Mouse (Mus musculus): ENCODE data around the gene Fam19a5. TPM values are rescaled to one million over a fixed set of nuclear protein-coding genes. Genes with fewer than 3 reads are reported as not detected.

Gene Fam19a5
- polyA plus RNA-seq, 1 experiment = 0.11 TPM

DNA sequence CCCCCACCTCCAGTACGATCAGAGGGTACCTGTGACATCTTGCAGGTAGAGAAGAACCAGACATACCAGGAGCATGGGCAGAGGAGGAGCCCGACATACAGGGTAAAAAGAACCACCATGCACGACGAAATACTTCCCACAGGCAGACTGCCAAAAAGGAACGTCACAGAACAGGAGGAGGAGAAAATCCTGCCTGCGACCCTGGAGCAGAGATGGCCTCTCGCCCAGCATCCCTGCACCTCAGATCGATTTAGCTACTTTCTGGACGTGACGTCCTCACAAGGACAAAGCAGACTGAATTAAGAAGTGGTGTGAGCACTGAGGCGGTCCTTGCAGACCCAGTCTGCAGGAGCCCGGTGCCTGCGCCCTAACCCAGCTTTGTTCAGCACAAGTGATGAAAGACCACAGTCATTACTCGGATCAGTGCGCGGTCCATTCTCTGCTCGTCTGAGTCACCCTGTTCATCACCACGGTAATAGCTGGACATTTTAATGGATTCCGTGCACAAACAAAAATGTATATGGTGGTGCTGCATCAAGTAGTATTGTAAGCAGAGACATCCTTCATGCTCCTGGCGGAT is 182.6 kb downstream of the Fam19a5 start:
- no peak for TF ChIP-seq CTCF (IDR thresholded peaks at IDR 0.05; ENCODE audit: extremely low read depth, insufficient read depth, insufficient read length, insufficient replicate concordance)
- TF ChIP-seq POLR2A (IDR thresholded peaks at IDR 0.05; ENCODE audit: low read depth, low read length) = no peak
- Histone ChIP-seq H3K27ac (ENCODE audit: insufficient read depth, low read length) (no peak overlapping the region), H3K36me3 (ENCODE audit: control insufficient read depth, insufficient read depth, low read length) (no peaks in the 10 kb centered on the region), H3K4me1 (ENCODE audit: control insufficient read depth, insufficient read depth, insufficient read length) (no peaks in the 10 kb centered on the region), H3K4me3 (ENCODE audit: extremely low read depth, insufficient read depth, insufficient read length) (no peak overlapping the region), H3K27me3 (ENCODE audit: control insufficient read depth, insufficient read depth, low read length) (no peaks in the 10 kb centered on the region)
- DNase-seq (ENCODE audit: low read depth in 1 of 2, low spot score in 2 of 2) = no peak
- 87% methylated on average over 20 of the region's 20 CpGs for whole genome bisulfite sequencing

DNA sequence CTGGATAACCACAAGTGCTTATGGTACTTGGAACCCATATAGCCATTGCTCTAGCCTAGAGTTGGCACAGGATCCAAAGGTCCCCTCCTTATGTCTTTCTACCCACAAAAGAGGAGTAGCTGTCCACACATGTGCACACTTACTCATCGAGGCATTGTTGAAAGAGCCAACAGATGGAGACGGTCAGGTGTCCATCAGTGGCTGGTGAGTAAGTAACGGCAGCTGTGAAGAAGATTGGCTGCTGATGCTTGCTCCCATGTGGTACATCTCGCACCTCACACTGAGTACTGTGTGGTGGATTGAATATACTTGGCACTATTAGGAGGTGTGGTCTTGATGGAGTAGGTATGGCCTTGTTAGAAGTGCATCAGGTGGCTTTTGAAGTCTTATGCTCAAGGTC is 192.2 kb downstream of the Fam19a5 start:
- DNase-seq (ENCODE audit: low read depth in 1 of 2, low spot score in 2 of 2) = no peak
- Histone ChIP-seq H3K4me3 (ENCODE audit: extremely low read depth, insufficient read depth, insufficient read length) (no peak overlapping the region), H3K4me1 (ENCODE audit: control insufficient read depth, insufficient read depth, insufficient read length) (no peaks in the 10 kb centered on the region), H3K27me3 (ENCODE audit: control insufficient read depth, insufficient read depth, low read length) (no peaks in the 10 kb centered on the region), H3K27ac (ENCODE audit: insufficient read depth, low read length) (no peak overlapping the region), H3K36me3 (ENCODE audit: control insufficient read depth, insufficient read depth, low read length) (no peaks in the 10 kb centered on the region)
- WGBS = 87% methylated on average over 4 of the region's 4 CpGs
- TF ChIP-seq CTCF (IDR thresholded peaks at IDR 0.05; ENCODE audit: extremely low read depth, insufficient read depth, insufficient read length, insufficient replicate concordance) = no peak
- TF ChIP-seq POLR2A (IDR thresholded peaks at IDR 0.05; ENCODE audit: low read depth, low read length) = no peak

DNA sequence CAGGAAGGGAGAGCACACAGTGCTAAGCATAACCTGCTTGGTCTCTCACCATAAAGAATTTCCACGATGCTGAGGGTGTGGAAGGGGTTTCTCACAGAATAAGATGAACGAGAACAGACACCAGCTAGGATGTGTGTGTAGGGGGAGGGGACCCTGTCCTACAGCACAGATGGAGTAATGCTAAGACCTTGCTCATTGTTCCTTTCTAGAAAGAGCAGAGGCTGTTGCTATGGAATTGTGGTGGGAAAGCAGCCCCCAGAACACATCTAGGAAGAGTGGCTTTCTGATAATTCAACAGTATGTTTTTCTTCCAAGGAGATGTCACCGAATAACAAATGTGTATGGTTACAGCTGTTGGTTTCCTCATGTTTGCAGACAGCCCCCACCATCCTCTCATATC is 211.4 kb downstream of the Fam19a5 start:
- TF ChIP-seq CTCF (IDR thresholded peaks at IDR 0.05; ENCODE audit: extremely low read depth, insufficient read depth, insufficient read length, insufficient replicate concordance) (no peak), POLR2A (IDR thresholded peaks at IDR 0.05; ENCODE audit: low read depth, low read length) (no peak)
- no peaks in the 10 kb centered on the region for H3K36me3 ChIP-seq (ENCODE audit: control insufficient read depth, insufficient read depth, low read length)
- no peak overlapping the region for H3K27ac ChIP-seq (ENCODE audit: insufficient read depth, low read length)
- DNase-seq (ENCODE audit: low read depth in 1 of 2, low spot score in 2 of 2) = no peak
- no peaks in the 10 kb centered on the region for H3K4me1 ChIP-seq (ENCODE audit: control insufficient read depth, insufficient read depth, insufficient read length)
- WGBS = 76% methylated on average over 3 of the region's 3 CpGs
- H3K4me3 ChIP-seq (ENCODE audit: extremely low read depth, insufficient read depth, insufficient read length) = no peak overlapping the region
- no peaks in the 10 kb centered on the region for H3K27me3 ChIP-seq (ENCODE audit: control insufficient read depth, insufficient read depth, low read length)

DNA sequence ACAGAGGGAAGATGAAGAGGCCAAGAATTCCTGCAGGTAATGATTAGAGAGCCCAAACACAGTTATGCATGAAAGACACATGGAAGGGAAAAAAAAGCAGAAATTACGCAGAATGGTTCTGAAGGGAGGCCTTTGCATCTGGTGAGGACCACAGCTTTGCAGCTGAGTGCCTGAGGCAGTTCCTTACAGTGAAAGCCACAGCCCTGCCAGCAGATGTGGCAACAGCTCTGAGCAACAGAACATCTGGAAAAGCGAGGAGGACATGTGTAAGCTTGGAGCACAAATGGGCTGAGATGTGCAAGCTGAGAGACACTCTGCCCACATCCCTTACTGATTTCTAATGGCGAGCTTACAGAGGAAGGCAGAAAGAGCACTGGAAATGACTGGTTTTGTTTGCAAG is 221.8 kb downstream of the Fam19a5 start:
- Histone ChIP-seq H3K27me3 (ENCODE audit: control insufficient read depth, insufficient read depth, low read length) (no peaks in the 10 kb centered on the region), H3K4me1 (ENCODE audit: control insufficient read depth, insufficient read depth, insufficient read length) (no peaks in the 10 kb centered on the region), H3K4me3 (ENCODE audit: extremely low read depth, insufficient read depth, insufficient read length) (no peak overlapping the region), H3K36me3 (ENCODE audit: control insufficient read depth, insufficient read depth, low read length) (no peaks in the 10 kb centered on the region), H3K27ac (ENCODE audit: insufficient read depth, low read length) (no peak overlapping the region)
- TF ChIP-seq POLR2A (IDR thresholded peaks at IDR 0.05; ENCODE audit: low read depth, low read length) (no peak), CTCF (IDR thresholded peaks at IDR 0.05; ENCODE audit: extremely low read depth, insufficient read depth, insufficient read length, insufficient replicate concordance) (no peak)
- WGBS = 81% methylated on average over 3 of the region's 3 CpGs
- DNase-seq (ENCODE audit: low read depth in 1 of 2, low spot score in 2 of 2) = no peak

DNA sequence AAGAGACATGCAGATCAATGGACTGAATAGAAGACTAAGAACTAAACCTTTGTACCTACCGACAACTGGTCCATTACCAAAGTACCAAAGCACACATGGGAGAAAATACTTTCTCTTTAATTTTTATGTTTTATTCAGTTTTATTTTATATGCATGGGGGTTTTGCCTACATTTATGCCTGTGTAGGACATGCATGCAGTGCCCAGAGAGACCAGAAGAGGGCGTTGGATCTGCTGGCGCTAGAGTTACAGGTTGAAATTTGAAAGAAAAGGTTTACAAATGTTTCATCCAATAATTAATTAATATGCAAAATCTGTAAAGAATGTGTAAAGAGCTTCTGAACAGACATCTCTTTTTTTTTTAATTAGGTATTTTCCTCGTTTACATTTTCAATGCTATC is 229.9 kb downstream of the Fam19a5 start:
- H3K27ac ChIP-seq (ENCODE audit: insufficient read depth, low read length) = no peak overlapping the region
- H3K4me3 ChIP-seq (ENCODE audit: extremely low read depth, insufficient read depth, insufficient read length) = no peak overlapping the region
- no peaks in the 10 kb centered on the region for H3K36me3 ChIP-seq (ENCODE audit: control insufficient read depth, insufficient read depth, low read length)
- 63% methylated on average over 4 of the region's 4 CpGs for WGBS
- H3K4me1 ChIP-seq (ENCODE audit: control insufficient read depth, insufficient read depth, insufficient read length) = no peaks in the 10 kb centered on the region
- no peaks in the 10 kb centered on the region for H3K27me3 ChIP-seq (ENCODE audit: control insufficient read depth, insufficient read depth, low read length)
- no peak for TF ChIP-seq POLR2A (IDR thresholded peaks at IDR 0.05; ENCODE audit: low read depth, low read length)
- TF ChIP-seq CTCF (IDR thresholded peaks at IDR 0.05; ENCODE audit: extremely low read depth, insufficient read depth, insufficient read length, insufficient replicate concordance) = no peak
- DNase-seq (ENCODE audit: low read depth in 1 of 2, low spot score in 2 of 2) = no peak

DNA sequence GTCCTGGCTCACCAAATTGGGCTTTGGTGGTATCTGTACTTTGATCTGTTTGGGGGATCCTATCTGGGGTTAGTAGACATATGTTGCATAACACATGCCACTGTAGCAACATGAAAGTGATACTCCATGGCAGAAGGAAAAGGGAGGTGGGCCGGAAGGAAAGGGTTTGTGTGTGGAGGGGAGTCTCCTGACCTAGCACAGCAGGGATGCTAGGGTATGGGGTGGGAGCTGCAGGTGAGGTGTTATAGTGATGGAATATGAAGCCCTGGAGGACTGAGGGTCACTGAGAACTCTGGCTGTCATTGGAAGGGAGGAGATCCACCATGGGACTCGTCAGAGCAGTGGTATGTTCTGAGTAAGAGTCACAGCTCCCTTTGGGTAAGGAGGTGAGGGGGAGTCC is 239.2 kb downstream of the Fam19a5 start:
- H3K27me3 ChIP-seq (ENCODE audit: control insufficient read depth, insufficient read depth, low read length) = no peaks in the 10 kb centered on the region
- DNase-seq (ENCODE audit: low read depth in 1 of 2, low spot score in 2 of 2) = no peak
- no peak overlapping the region for H3K27ac ChIP-seq (ENCODE audit: insufficient read depth, low read length)
- H3K4me3 ChIP-seq (ENCODE audit: extremely low read depth, insufficient read depth, insufficient read length) = no peak overlapping the region
- H3K4me1 ChIP-seq (ENCODE audit: control insufficient read depth, insufficient read depth, insufficient read length) = no peaks in the 10 kb centered on the region
- TF ChIP-seq CTCF (IDR thresholded peaks at IDR 0.05; ENCODE audit: extremely low read depth, insufficient read depth, insufficient read length, insufficient replicate concordance) = no peak
- TF ChIP-seq POLR2A (IDR thresholded peaks at IDR 0.05; ENCODE audit: low read depth, low read length) = no peak
- 66% methylated on average over 2 of the region's 2 CpGs for WGBS
- H3K36me3 ChIP-seq (ENCODE audit: control insufficient read depth, insufficient read depth, low read length) = no peaks in the 10 kb centered on the region

DNA sequence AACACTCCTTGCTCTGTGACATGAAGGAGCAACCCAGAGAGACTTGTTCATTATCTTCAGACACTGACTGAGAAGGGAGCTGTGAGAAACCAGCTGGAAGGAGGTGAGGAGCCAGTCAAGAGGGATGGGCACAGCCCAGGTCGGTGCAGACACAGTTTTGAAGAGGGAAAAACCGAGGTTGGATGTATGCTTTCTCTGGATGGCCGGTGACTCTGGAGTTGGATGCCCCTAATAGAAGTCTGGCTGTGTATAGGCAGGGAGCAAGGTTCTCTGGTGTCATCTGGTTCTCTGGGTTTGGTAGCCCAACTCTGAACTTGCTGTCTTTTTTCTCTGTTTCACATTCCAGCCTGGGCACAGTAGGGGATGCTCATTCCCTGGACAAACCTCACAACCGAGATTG is 245.6 kb downstream of the Fam19a5 start:
- 77% methylated on average over 4 of the region's 4 CpGs for WGBS
- no peak for DNase-seq (ENCODE audit: low read depth in 1 of 2, low spot score in 2 of 2)
- H3K36me3 ChIP-seq (ENCODE audit: control insufficient read depth, insufficient read depth, low read length) = no peaks in the 10 kb centered on the region
- H3K27me3 ChIP-seq (ENCODE audit: control insufficient read depth, insufficient read depth, low read length) = no peaks in the 10 kb centered on the region
- H3K4me3 ChIP-seq (ENCODE audit: extremely low read depth, insufficient read depth, insufficient read length) = no peak overlapping the region
- no peaks in the 10 kb centered on the region for H3K4me1 ChIP-seq (ENCODE audit: control insufficient read depth, insufficient read depth, insufficient read length)
- no peak overlapping the region for H3K27ac ChIP-seq (ENCODE audit: insufficient read depth, low read length)
- no peak for TF ChIP-seq CTCF (IDR thresholded peaks at IDR 0.05; ENCODE audit: extremely low read depth, insufficient read depth, insufficient read length, insufficient replicate concordance)
- TF ChIP-seq POLR2A (IDR thresholded peaks at IDR 0.05; ENCODE audit: low read depth, low read length) = no peak
